Mouse (Mus musculus): ENCODE data around the gene Gjc1. TPM values are rescaled to one million over a fixed set of nuclear protein-coding genes. Genes with fewer than 3 reads are reported as not detected.

The Gjc1 gene
- polyA plus RNA-seq, 1 experiment from 2014 or later = 1.4 TPM

GRCm38 (mm10) chr11:102821231-102821630, 1.7 kb upstream of the Gjc1 start:
- 38% methylated on average over 6 of the region's 6 CpGs for WGBS (ENCODE audit: insufficient replicate concordance)
- H3K4me1 ChIP-seq (ENCODE audit: control insufficient read depth, low read depth, low read length) = peaks cover 3% of the 10 kb centered on the region; the same call in 1 of the 2 replicates
- ATAC-seq (ENCODE audit: low read depth) = no peak

GRCm38 (mm10) chr11:102820432-102820831, 932 bp upstream of the Gjc1 start:
- Histone ChIP-seq H3K36me3 (ENCODE audit: control insufficient read depth, insufficient read depth) (no peaks in the 10 kb centered on the region), H3K4me1 (ENCODE audit: control insufficient read depth, low read depth, low read length) (peaks cover 3% of the 10 kb centered on the region; the same call in 1 of the 2 replicates), H3K4me2 (ENCODE audit: low read depth, low read length) (no peak overlapping the region), H3K9me3 (replicated peaks; ENCODE audit: control insufficient read depth, low read length) (no peaks in the 10 kb centered on the region), H3K9ac (ENCODE audit: low read depth, low read length) (no peak overlapping the region), H3K27me3 (ENCODE audit: control insufficient read depth, insufficient read depth, low read depth, low read length) (peaks cover 62% of the 10 kb centered on the region), H3K27ac (ENCODE audit: low read length) (no peak overlapping the region), H3K4me3 (ENCODE audit: low read depth, low read length) (no peak overlapping the region)
- WGBS (ENCODE audit: insufficient replicate concordance) = 16% methylated on average over 3 of the region's 3 CpGs
- no peak for ATAC-seq (ENCODE audit: low read depth)

More at GRCm38 (mm10) chr11:102821231-102821630, 1.7 kb upstream of the Gjc1 start:
- H3K27me3 ChIP-seq (ENCODE audit: control insufficient read depth, insufficient read depth, low read depth, low read length) = peaks cover 56% of the 10 kb centered on the region
- H3K27ac ChIP-seq (ENCODE audit: low read length) = no peak overlapping the region
- no peak overlapping the region for H3K4me3 ChIP-seq (ENCODE audit: low read depth, low read length)
- no peak overlapping the region for H3K4me2 ChIP-seq (ENCODE audit: low read depth, low read length)
- H3K9ac ChIP-seq (ENCODE audit: low read depth, low read length) = no peak overlapping the region
- H3K36me3 ChIP-seq (ENCODE audit: control insufficient read depth, insufficient read depth) = no peaks in the 10 kb centered on the region
- no peaks in the 10 kb centered on the region for H3K9me3 ChIP-seq (replicated peaks; ENCODE audit: control insufficient read depth, low read length)

- Histone ChIP-seq H3K4me3 (ENCODE audit: low read depth, low read length) (peak overlapping the region; percentile 56; the same call in 1 of the 2 replicates), H3K36me3 (ENCODE audit: control insufficient read depth, insufficient read depth) (no peaks in the 10 kb centered on the region), H3K4me2 (ENCODE audit: low read depth, low read length) (no peak overlapping the region), H3K27me3 (ENCODE audit: control insufficient read depth, insufficient read depth, low read depth, low read length) (peaks cover 62% of the 10 kb centered on the region), H3K27ac (ENCODE audit: low read length) (no peak overlapping the region), H3K9ac (ENCODE audit: low read depth, low read length) (no peak overlapping the region), H3K9me3 (replicated peaks; ENCODE audit: control insufficient read depth, low read length) (no peaks in the 10 kb centered on the region), H3K4me1 (ENCODE audit: control insufficient read depth, low read depth, low read length) (peaks cover 3% of the 10 kb centered on the region; the same call in 1 of the 2 replicates)
- 9% methylated on average over 14 of the region's 14 CpGs for WGBS (ENCODE audit: insufficient replicate concordance)
- no peak for ATAC-seq (ENCODE audit: low read depth)
Measured at GRCm38 (mm10) chr11:102819783-102820385, 384 bp upstream of the Gjc1 start.

- Histone ChIP-seq H3K27ac (ENCODE audit: low read length) (no peak overlapping the region), H3K4me2 (ENCODE audit: low read depth, low read length) (peak overlapping the region; percentile 74), H3K4me3 (ENCODE audit: low read depth, low read length) (peak overlapping the region; percentile 56), H3K36me3 (ENCODE audit: control insufficient read depth, insufficient read depth) (no peaks in the 10 kb centered on the region), H3K9me3 (replicated peaks; ENCODE audit: control insufficient read depth, low read length) (no peaks in the 10 kb centered on the region), H3K27me3 (ENCODE audit: control insufficient read depth, insufficient read depth, low read depth, low read length) (peaks cover 62% of the 10 kb centered on the region), H3K9ac (ENCODE audit: low read depth, low read length) (peak overlapping the region; percentile 21; the same call in 1 of the 2 replicates), H3K4me1 (ENCODE audit: control insufficient read depth, low read depth, low read length) (peaks cover 3% of the 10 kb centered on the region; the same call in 1 of the 2 replicates)
- 1% methylated on average over 55 of the region's 92 CpGs for WGBS (ENCODE audit: insufficient replicate concordance)
- ATAC-seq (ENCODE audit: low read depth) = no peak
Measured at GRCm38 (mm10) chr11:102818121-102819020, 1.1 kb downstream of the Gjc1 start.

GRCm38 (mm10) chr11:102814881-102815280, 4.6 kb downstream of the Gjc1 start:
- Histone ChIP-seq H3K4me3 (ENCODE audit: low read depth, low read length) (no peak overlapping the region), H3K4me1 (ENCODE audit: control insufficient read depth, low read depth, low read length) (peaks cover 3% of the 10 kb centered on the region; the same call in 1 of the 2 replicates), H3K27ac (ENCODE audit: low read length) (no peak overlapping the region), H3K9ac (ENCODE audit: low read depth, low read length) (no peak overlapping the region), H3K27me3 (ENCODE audit: control insufficient read depth, insufficient read depth, low read depth, low read length) (peaks cover 42% of the 10 kb centered on the region), H3K4me2 (ENCODE audit: low read depth, low read length) (no peak overlapping the region), H3K9me3 (replicated peaks; ENCODE audit: control insufficient read depth, low read length) (no peaks in the 10 kb centered on the region), H3K36me3 (ENCODE audit: control insufficient read depth, insufficient read depth) (no peaks in the 10 kb centered on the region)
- ATAC-seq (ENCODE audit: low read depth) = no peak

- Histone ChIP-seq H3K4me2 (ENCODE audit: low read depth, low read length) (no peak overlapping the region), H3K9me3 (replicated peaks; ENCODE audit: control insufficient read depth, low read length) (no peaks in the 10 kb centered on the region), H3K27ac (ENCODE audit: low read length) (no peak overlapping the region), H3K9ac (ENCODE audit: low read depth, low read length) (no peak overlapping the region), H3K4me3 (ENCODE audit: low read depth, low read length) (no peak overlapping the region), H3K36me3 (ENCODE audit: control insufficient read depth, insufficient read depth) (no peaks in the 10 kb centered on the region), H3K27me3 (ENCODE audit: control insufficient read depth, insufficient read depth, low read depth, low read length) (peaks cover 3% of the 10 kb centered on the region; the same call in 1 of the 2 replicates), H3K4me1 (ENCODE audit: control insufficient read depth, low read depth, low read length) (no peaks in the 10 kb centered on the region)
- ATAC-seq (ENCODE audit: low read depth) = no peak
- WGBS (ENCODE audit: insufficient replicate concordance) = 48% methylated on average over 4 of the region's 4 CpGs
Measured at GRCm38 (mm10) chr11:102810721-102811485, 8.6 kb downstream of the Gjc1 start.

- no peak overlapping the region for H3K4me3 ChIP-seq (ENCODE audit: low read depth, low read length)
- H3K4me1 ChIP-seq (ENCODE audit: control insufficient read depth, low read depth, low read length) = no peaks in the 10 kb centered on the region
- no peak overlapping the region for H3K4me2 ChIP-seq (ENCODE audit: low read depth, low read length)
- no peak overlapping the region for H3K9ac ChIP-seq (ENCODE audit: low read depth, low read length)
- no peaks in the 10 kb centered on the region for H3K9me3 ChIP-seq (replicated peaks; ENCODE audit: control insufficient read depth, low read length)
- H3K27ac ChIP-seq (ENCODE audit: low read length) = no peak overlapping the region
- ATAC-seq (ENCODE audit: low read depth) = no peak
- 32% methylated on average over 5 of the region's 5 CpGs for WGBS (ENCODE audit: insufficient replicate concordance)
- H3K36me3 ChIP-seq (ENCODE audit: control insufficient read depth, insufficient read depth) = no peaks in the 10 kb centered on the region
- H3K27me3 ChIP-seq (ENCODE audit: control insufficient read depth, insufficient read depth, low read depth, low read length) = no peaks in the 10 kb centered on the region
Measured at GRCm38 (mm10) chr11:102808246-102808645, 11.3 kb downstream of the Gjc1 start.

GRCm38 (mm10) chr11:102803453-102803852, 16.0 kb downstream of the Gjc1 start:
- Histone ChIP-seq H3K9me3 (replicated peaks; ENCODE audit: control insufficient read depth, low read length) (no peaks in the 10 kb centered on the region), H3K4me3 (ENCODE audit: low read depth, low read length) (no peak overlapping the region), H3K27me3 (ENCODE audit: control insufficient read depth, insufficient read depth, low read depth, low read length) (no peaks in the 10 kb centered on the region), H3K36me3 (ENCODE audit: control insufficient read depth, insufficient read depth) (no peaks in the 10 kb centered on the region), H3K4me2 (ENCODE audit: low read depth, low read length) (no peak overlapping the region), H3K27ac (ENCODE audit: low read length) (no peak overlapping the region), H3K9ac (ENCODE audit: low read depth, low read length) (no peak overlapping the region), H3K4me1 (ENCODE audit: control insufficient read depth, low read depth, low read length) (no peaks in the 10 kb centered on the region)
- no peak for ATAC-seq (ENCODE audit: low read depth)
- 65% methylated on average over 5 of the region's 5 CpGs for WGBS (ENCODE audit: insufficient replicate concordance)

All from liver, embryonic 16.5 days (tissue).